Mouse (Mus musculus): ENCODE results near the gene Parn. TPM values are rescaled to one million over a fixed set of nuclear protein-coding genes. Genes with fewer than 3 reads are reported as not detected.

Parn gene
- polyA plus RNA-seq, 1 experiment from 2014 or later, result 21.5 TPM

GRCm38 (mm10) chr16:13621745-13622507 is 46.0 kb downstream of the Parn start:
- no peak overlapping the region for H3K4me3 ChIP-seq (replicated peaks)
- no peak overlapping the region for H3K4me2 ChIP-seq
- H3K9me3 ChIP-seq (replicated peaks), result no peaks in the 10 kb centered on the region
- ATAC-seq (ENCODE audit: low read depth) (peak; percentile 65; the same call in 1 of the 2 replicates), DNase-seq (peak; percentile 3)
- H3K4me1 ChIP-seq (replicated peaks), result peaks cover 23% of the 10 kb centered on the region
- H3K27me3 ChIP-seq, result no peaks in the 10 kb centered on the region
- H3K9ac ChIP-seq, result no peak overlapping the region
- H3K36me3 ChIP-seq, result peaks cover 36% of the 10 kb centered on the region
- peak overlapping the region; percentile 9; the same call in 1 of the 2 replicates for H3K27ac ChIP-seq
- 60% methylated on average over 3 of the region's 3 CpGs for WGBS (ENCODE audit: insufficient replicate concordance)

- Histone ChIP-seq H3K9ac (no peak overlapping the region), H3K27ac (no peak overlapping the region), H3K27me3 (no peaks in the 10 kb centered on the region), H3K4me3 (replicated peaks) (no peak overlapping the region), H3K9me3 (replicated peaks) (no peaks in the 10 kb centered on the region), H3K4me1 (replicated peaks) (peaks cover 23% of the 10 kb centered on the region), H3K36me3 (peaks cover 22% of the 10 kb centered on the region), H3K4me2 (no peak overlapping the region)
- DNase-seq (no peak), ATAC-seq (ENCODE audit: low read depth) (no peak)
- WGBS (ENCODE audit: insufficient replicate concordance), result 55% methylated on average over 3 of the region's 3 CpGs
Measured at GRCm38 (mm10) chr16:13620194-13620593, 47.8 kb downstream of the Parn start.

- WGBS (ENCODE audit: insufficient replicate concordance), result 67% methylated on average over 5 of the region's 5 CpGs
- no peak overlapping the region for H3K9ac ChIP-seq
- DNase-seq (no peak), ATAC-seq (ENCODE audit: low read depth) (no peak)
- H3K36me3 ChIP-seq, result peaks cover 5% of the 10 kb centered on the region
- H3K4me1 ChIP-seq (replicated peaks), result peaks cover 7% of the 10 kb centered on the region
- no peaks in the 10 kb centered on the region for H3K27me3 ChIP-seq
- H3K9me3 ChIP-seq (replicated peaks), result no peaks in the 10 kb centered on the region
- no peak overlapping the region for H3K4me2 ChIP-seq
- H3K27ac ChIP-seq, result no peak overlapping the region
- no peak overlapping the region for H3K4me3 ChIP-seq (replicated peaks)
Measured at GRCm38 (mm10) chr16:13615276-13615675, 52.7 kb downstream of the Parn start.

- ATAC-seq (ENCODE audit: low read depth) (no peak), DNase-seq (no peak)
- Histone ChIP-seq H3K9me3 (replicated peaks) (no peaks in the 10 kb centered on the region), H3K36me3 (peaks cover 9% of the 10 kb centered on the region), H3K27me3 (no peaks in the 10 kb centered on the region), H3K4me1 (replicated peaks) (no peaks in the 10 kb centered on the region), H3K27ac (no peak overlapping the region), H3K4me3 (replicated peaks) (no peak overlapping the region), H3K9ac (no peak overlapping the region), H3K4me2 (no peak overlapping the region)
- WGBS (ENCODE audit: insufficient replicate concordance), result 74% methylated on average over 5 of the region's 5 CpGs
Measured at GRCm38 (mm10) chr16:13612571-13612970, 55.4 kb downstream of the Parn start.

GRCm38 (mm10) chr16:13612058-13612457 is 55.9 kb downstream of the Parn start:
- Histone ChIP-seq H3K9me3 (replicated peaks) (no peaks in the 10 kb centered on the region), H3K4me1 (replicated peaks) (no peaks in the 10 kb centered on the region), H3K27me3 (no peaks in the 10 kb centered on the region), H3K27ac (no peak overlapping the region), H3K9ac (no peak overlapping the region), H3K4me3 (replicated peaks) (no peak overlapping the region), H3K4me2 (no peak overlapping the region), H3K36me3 (peaks cover 9% of the 10 kb centered on the region; the same call in 1 of the 2 replicates)
- no peak for DNase-seq
- no peak for ATAC-seq (ENCODE audit: low read depth)
- WGBS (ENCODE audit: insufficient replicate concordance), result 69% methylated on average over 6 of the region's 6 CpGs

- no peak for DNase-seq
- no peak overlapping the region for H3K4me2 ChIP-seq
- no peak; the same call in 1 of the 2 replicates for ATAC-seq (ENCODE audit: low read depth)
- no peaks in the 10 kb centered on the region for H3K27me3 ChIP-seq
- no peaks in the 10 kb centered on the region for H3K9me3 ChIP-seq (replicated peaks)
- H3K36me3 ChIP-seq, result peaks cover 10% of the 10 kb centered on the region; the same call in 1 of the 2 replicates
- no peak overlapping the region for H3K9ac ChIP-seq
- H3K27ac ChIP-seq, result no peak overlapping the region
- H3K4me3 ChIP-seq (replicated peaks), result no peak overlapping the region
- no peaks in the 10 kb centered on the region for H3K4me1 ChIP-seq (replicated peaks)
Measured at GRCm38 (mm10) chr16:13611399-13611798, 56.6 kb downstream of the Parn start.

GRCm38 (mm10) chr16:13610951-13611381 is 57.0 kb downstream of the Parn start:
- DNase-seq (no peak), ATAC-seq (ENCODE audit: low read depth) (no peak)
- Histone ChIP-seq H3K4me3 (replicated peaks) (no peak overlapping the region), H3K27me3 (no peaks in the 10 kb centered on the region), H3K4me1 (replicated peaks) (no peaks in the 10 kb centered on the region), H3K9ac (no peak overlapping the region), H3K36me3 (peaks cover 15% of the 10 kb centered on the region), H3K27ac (no peak overlapping the region), H3K9me3 (replicated peaks) (no peaks in the 10 kb centered on the region), H3K4me2 (no peak overlapping the region)
- 71% methylated on average over 5 of the region's 5 CpGs for WGBS (ENCODE audit: insufficient replicate concordance)

GRCm38 (mm10) chr16:13608705-13609085 is 59.3 kb downstream of the Parn start:
- 67% methylated on average over 1 of the region's 1 CpGs for WGBS (ENCODE audit: insufficient replicate concordance)
- no peaks in the 10 kb centered on the region for H3K9me3 ChIP-seq (replicated peaks)
- no peak overlapping the region for H3K4me2 ChIP-seq
- H3K27ac ChIP-seq, result no peak overlapping the region
- H3K36me3 ChIP-seq, result peaks cover 20% of the 10 kb centered on the region
- H3K27me3 ChIP-seq, result no peaks in the 10 kb centered on the region
- no peak overlapping the region for H3K9ac ChIP-seq
- no peak for ATAC-seq (ENCODE audit: low read depth)
- no peaks in the 10 kb centered on the region for H3K4me1 ChIP-seq (replicated peaks)
- no peak overlapping the region for H3K4me3 ChIP-seq (replicated peaks)
- no peak for DNase-seq

- Histone ChIP-seq H3K4me1 (replicated peaks) (no peaks in the 10 kb centered on the region), H3K4me3 (replicated peaks) (no peak overlapping the region), H3K9ac (no peak overlapping the region), H3K27me3 (no peaks in the 10 kb centered on the region), H3K27ac (no peak overlapping the region), H3K9me3 (replicated peaks) (no peaks in the 10 kb centered on the region), H3K36me3 (peaks cover 22% of the 10 kb centered on the region), H3K4me2 (no peak overlapping the region)
- no peak for DNase-seq
- ATAC-seq (ENCODE audit: low read depth), result no peak
- 77% methylated on average over 4 of the region's 4 CpGs for WGBS (ENCODE audit: insufficient replicate concordance)
Measured at GRCm38 (mm10) chr16:13607987-13608704, 59.8 kb downstream of the Parn start.

- no peak for DNase-seq
- no peak for ATAC-seq (ENCODE audit: low read depth)
- H3K36me3 ChIP-seq, result peaks cover 40% of the 10 kb centered on the region
Measured at GRCm38 (mm10) chr16:13602779-13603178, 65.2 kb downstream of the Parn start.

GRCm38 (mm10) chr16:13589049-13589408 is 78.9 kb downstream of the Parn start:
- 75% methylated on average over 2 of the region's 2 CpGs for WGBS (ENCODE audit: insufficient replicate concordance)
- H3K4me1 ChIP-seq (replicated peaks), result no peaks in the 10 kb centered on the region
- no peak overlapping the region for H3K4me3 ChIP-seq (replicated peaks)
- H3K36me3 ChIP-seq, result peaks cover 22% of the 10 kb centered on the region
- H3K27me3 ChIP-seq, result no peaks in the 10 kb centered on the region
- no peak for ATAC-seq (ENCODE audit: low read depth)
- H3K27ac ChIP-seq, result no peak overlapping the region
- no peak for DNase-seq
- H3K9ac ChIP-seq, result no peak overlapping the region
- H3K4me2 ChIP-seq, result no peak overlapping the region
- H3K9me3 ChIP-seq (replicated peaks), result no peaks in the 10 kb centered on the region

More at GRCm38 (mm10) chr16:13602779-13603178, 65.2 kb downstream of the Parn start:
- Histone ChIP-seq H3K9me3 (replicated peaks) (no peaks in the 10 kb centered on the region), H3K4me2 (no peak overlapping the region), H3K4me1 (replicated peaks) (no peaks in the 10 kb centered on the region), H3K9ac (no peak overlapping the region), H3K27ac (no peak overlapping the region), H3K4me3 (replicated peaks) (no peak overlapping the region), H3K27me3 (no peaks in the 10 kb centered on the region)
- WGBS (ENCODE audit: insufficient replicate concordance), result 58% methylated on average over 1 of the region's 1 CpGs

Measured in liver, embryonic 13.5 days (tissue).